In genomic region chr6:128800696-128801095, GRCm38 (mm10) we compare ENCODE assay signal across 16 mouse cellular contexts. TPM values are rescaled to one million over a fixed set of nuclear protein-coding genes. Genes with fewer than 3 reads are reported as not detected.
"Had no signal": no experiment of that assay in that cellular context is flagged by ENCODE, and none has a peak within 500 bp of the region (broad histone marks: within the 10 kb centered on the region; RNA-seq: fewer than 3 reads in every experiment).

No protein-coding gene starts in this region.

RNA-seq across cellular contexts. Expression of gene Klrb1c, which starts 11.7 kb away (rescaled TPM):
- total RNA-seq: layer of hippocampus, adult 18-20 months; layer of hippocampus, postnatal 14 days; left cerebral cortex, postnatal 25 days had no signal
- polyA plus RNA-seq: limb, embryonic 10.5 days; midbrain, embryonic 10.5 days; midbrain, embryonic 13.5 days; neural tube, embryonic 11.5 days; neural tube, embryonic 14.5 days; stomach, embryonic 14.5 days had no signal

RNA-seq across cellular contexts. Expression of gene Gm44511, which starts 25.4 kb away (rescaled TPM):
- total RNA-seq: layer of hippocampus, adult 18-20 months; layer of hippocampus, postnatal 14 days; left cerebral cortex, postnatal 25 days had no signal
- polyA plus RNA-seq: kidney, embryonic 16.5 days; limb, embryonic 10.5 days; limb, embryonic 13.5 days; liver, embryonic 12.5 days; liver, embryonic 15.5 days; lung, embryonic 15.5 days; midbrain, embryonic 10.5 days; midbrain, embryonic 13.5 days; neural tube, embryonic 11.5 days; neural tube, embryonic 14.5 days; stomach, embryonic 14.5 days; stomach, postnatal 0 days; thymus, adult 2 months had no signal

RNA-seq across cellular contexts. Expression of gene Klrb1b, which starts 25.4 kb away (rescaled TPM):
- total RNA-seq: layer of hippocampus, adult 18-20 months; layer of hippocampus, postnatal 14 days; left cerebral cortex, postnatal 25 days had no signal
- polyA plus RNA-seq: limb, embryonic 10.5 days; limb, embryonic 13.5 days; liver, embryonic 12.5 days; midbrain, embryonic 10.5 days; midbrain, embryonic 13.5 days; neural tube, embryonic 14.5 days had no signal
